Mouse (Mus musculus) hindlimb bud, embryonic 11.5 days (tissue): Measurements from ENCODE around the gene Atp6v1f.
A peak's percentile ranks its signal among the peaks of the same experiment; 100 is the strongest.

Experiments
- DNase-seq: peaks from one replicate; pipeline ENCODE4 v3.0.0-alpha.2; 2012; ENCODE audit warnings: low read depth, low spot score; ENCODE audit errors: extremely low spot score

The Atp6v1f gene

GRCm38 (mm10) chr6:29461502-29461901 is 6.0 kb upstream of the Atp6v1f start:
- DNase-seq: no peak

- DNase-seq: no peak
These were observed 4.1 kb upstream of the Atp6v1f start for GRCm38 (mm10) chr6:29463388-29463787.

GRCm38 (mm10) chr6:29468851-29469250 is 1.3 kb downstream of the Atp6v1f start:
- no peak for DNase-seq

- DNase-seq: no peak
These were observed 3.6 kb downstream of the Atp6v1f start, which contains the start of gene Atp6v1fnb for GRCm38 (mm10) chr6:29471137-29471536. Gene Atp6v1fnb (plus strand): TSS chr6:29471437.

GRCm38 (mm10) chr6:29473941-29474691 is 6.6 kb downstream of the Atp6v1f start:
- DNase-seq: peak; percentile 24

GRCm38 (mm10) chr6:29474736-29475135 is 7.2 kb downstream of the Atp6v1f start:
- DNase-seq: no peak

GRCm38 (mm10) chr6:29482691-29483090 is 15.2 kb downstream of the Atp6v1f start:
- no peak for DNase-seq

GRCm38 (mm10) chr6:29484716-29485559 is 17.4 kb downstream of the Atp6v1f start:
- DNase-seq: peak; percentile 57

GRCm38 (mm10) chr6:29485951-29486350 is 18.4 kb downstream of the Atp6v1f start:
- no peak for DNase-seq

- no peak for DNase-seq
These were observed 26.6 kb downstream of the Atp6v1f start for GRCm38 (mm10) chr6:29494101-29494500.

GRCm38 (mm10) chr6:29496270-29496669 is 28.8 kb downstream of the Atp6v1f start:
- DNase-seq: no peak

GRCm38 (mm10) chr6:29497791-29498190 is 30.3 kb downstream of the Atp6v1f start:
- DNase-seq: no peak

GRCm38 (mm10) chr6:29500177-29500576 is 32.7 kb downstream of the Atp6v1f start:
- DNase-seq: no peak

- no peak for DNase-seq
These were observed 33.3 kb downstream of the Atp6v1f start for GRCm38 (mm10) chr6:29500810-29501209.

- DNase-seq: no peak
These were observed 34.1 kb downstream of the Atp6v1f start for GRCm38 (mm10) chr6:29501599-29501998.

GRCm38 (mm10) chr6:29505493-29505892 is 38.0 kb downstream of the Atp6v1f start:
- DNase-seq: no peak

GRCm38 (mm10) chr6:29506834-29507233 is 39.3 kb downstream of the Atp6v1f start:
- no peak for DNase-seq

- no peak for DNase-seq
These were observed 40.2 kb downstream of the Atp6v1f start, which contains the start of gene Kcp for GRCm38 (mm10) chr6:29507447-29508309. Gene Kcp (minus strand): TSS chr6:29507952.

- DNase-seq: no peak
These were observed 41.6 kb downstream of the Atp6v1f start for GRCm38 (mm10) chr6:29509086-29509485.

- peak; percentile 74 for DNase-seq
These were observed 45.8 kb downstream of the Atp6v1f start for GRCm38 (mm10) chr6:29513284-29513683.

- no peak for DNase-seq
These were observed 49.6 kb downstream of the Atp6v1f start for GRCm38 (mm10) chr6:29517139-29517538.
